Mouse (Mus musculus): Measurements from ENCODE around the gene Lrfn4.
"Not testable (repeated sequence)": the region's sequence is repeated elsewhere in the genome, so short reads cannot be mapped to it uniquely, and the experiment has no call there.

Gene Lrfn4

GRCm38 (mm10) chr19:4612181-4612961 is 3.1 kb downstream of the Lrfn4 start:
- peak in 1 of 2 experiments; percentile 34 for DNase-seq (ENCODE audit: inconsistent age in 2 of 2, low spot score in 1 of 2)

GRCm38 (mm10) chr19:4610109-4610508 is 5.4 kb downstream of the Lrfn4 start:
- DNase-seq (ENCODE audit: inconsistent age in 2 of 2, low spot score in 1 of 2): no peak

- DNase-seq (ENCODE audit: inconsistent age in 2 of 2, low spot score in 1 of 2): no peak
Measured at GRCm38 (mm10) chr19:4608511-4608910, 7.0 kb downstream of the Lrfn4 start.

GRCm38 (mm10) chr19:4607406-4607805 is 8.1 kb downstream of the Lrfn4 start:
- DNase-seq (ENCODE audit: inconsistent age in 2 of 2, low spot score in 1 of 2): no peak

- no peak for DNase-seq (ENCODE audit: inconsistent age in 2 of 2, low spot score in 1 of 2)
Measured at GRCm38 (mm10) chr19:4605654-4606053, 9.8 kb downstream of the Lrfn4 start.

GRCm38 (mm10) chr19:4603801-4604723 is 11.4 kb downstream of the Lrfn4 start:
- no peak for DNase-seq (ENCODE audit: inconsistent age in 2 of 2, low spot score in 1 of 2)

GRCm38 (mm10) chr19:4602459-4602858 is 13.0 kb downstream of the Lrfn4 start:
- no peak for DNase-seq (ENCODE audit: inconsistent age in 2 of 2, low spot score in 1 of 2)

- DNase-seq (ENCODE audit: inconsistent age in 2 of 2, low spot score in 1 of 2): no peak
Measured at GRCm38 (mm10) chr19:4596071-4596470, 19.4 kb downstream of the Lrfn4 start.

- peak in 1 of 2 experiments; percentile 62 for DNase-seq (ENCODE audit: inconsistent age in 2 of 2, low spot score in 1 of 2)
Measured at GRCm38 (mm10) chr19:4593792-4594522, 21.5 kb downstream of the Lrfn4 start.

GRCm38 (mm10) chr19:4590025-4590424 is 25.4 kb downstream of the Lrfn4 start:
- peak in 1 of 2 experiments; percentile 50 for DNase-seq (ENCODE audit: inconsistent age in 2 of 2, low spot score in 1 of 2)

- peak in 1 of 2 experiments; percentile 58 for DNase-seq (ENCODE audit: inconsistent age in 2 of 2, low spot score in 1 of 2)
Measured at GRCm38 (mm10) chr19:4589081-4589480, 26.4 kb downstream of the Lrfn4 start.

- DNase-seq (ENCODE audit: inconsistent age in 2 of 2, low spot score in 1 of 2): no peak
Measured at GRCm38 (mm10) chr19:4588430-4588829, 27.0 kb downstream of the Lrfn4 start.

- DNase-seq (ENCODE audit: inconsistent age in 2 of 2, low spot score in 1 of 2): no peak
Measured at GRCm38 (mm10) chr19:4587426-4587825, 28.0 kb downstream of the Lrfn4 start.

- not testable (repeated sequence) for DNase-seq (ENCODE audit: inconsistent age in 2 of 2, low spot score in 1 of 2)
Measured at GRCm38 (mm10) chr19:4586783-4587182, 28.7 kb downstream of the Lrfn4 start.

- no peak for DNase-seq (ENCODE audit: inconsistent age in 2 of 2, low spot score in 1 of 2)
Measured at GRCm38 (mm10) chr19:4583856-4584255, 31.6 kb downstream of the Lrfn4 start.

- DNase-seq (ENCODE audit: inconsistent age in 2 of 2, low spot score in 1 of 2): peak in 1 of 2 experiments; percentile 46
Measured at GRCm38 (mm10) chr19:4579296-4579695, 36.2 kb downstream of the Lrfn4 start.

- DNase-seq (ENCODE audit: inconsistent age in 2 of 2, low spot score in 1 of 2): peak; percentile 61 to 92
Measured at GRCm38 (mm10) chr19:4578799-4579198, 36.7 kb downstream of the Lrfn4 start.

GRCm38 (mm10) chr19:4573241-4573640 is 42.2 kb downstream of the Lrfn4 start:
- DNase-seq (ENCODE audit: inconsistent age in 2 of 2, low spot score in 1 of 2): peak in 1 of 2 experiments; percentile 33

- no peak for DNase-seq (ENCODE audit: inconsistent age in 2 of 2, low spot score in 1 of 2)
Measured at GRCm38 (mm10) chr19:4572467-4572866, 43.0 kb downstream of the Lrfn4 start.

GRCm38 (mm10) chr19:4572061-4572460 is 43.4 kb downstream of the Lrfn4 start:
- no peak for DNase-seq (ENCODE audit: inconsistent age in 2 of 2, low spot score in 1 of 2)

GRCm38 (mm10) chr19:4571658-4572057 is 43.8 kb downstream of the Lrfn4 start:
- DNase-seq (ENCODE audit: inconsistent age in 2 of 2, low spot score in 1 of 2): no peak
